Mouse (Mus musculus): Measurements from ENCODE around the gene Thbs2. TPM values are rescaled to one million over a fixed set of nuclear protein-coding genes. Genes with fewer than 3 reads are reported as not detected.

Gene Thbs2
- polyA plus RNA-seq, 2 experiments, result 0.63 to 0.65 TPM

DNA sequence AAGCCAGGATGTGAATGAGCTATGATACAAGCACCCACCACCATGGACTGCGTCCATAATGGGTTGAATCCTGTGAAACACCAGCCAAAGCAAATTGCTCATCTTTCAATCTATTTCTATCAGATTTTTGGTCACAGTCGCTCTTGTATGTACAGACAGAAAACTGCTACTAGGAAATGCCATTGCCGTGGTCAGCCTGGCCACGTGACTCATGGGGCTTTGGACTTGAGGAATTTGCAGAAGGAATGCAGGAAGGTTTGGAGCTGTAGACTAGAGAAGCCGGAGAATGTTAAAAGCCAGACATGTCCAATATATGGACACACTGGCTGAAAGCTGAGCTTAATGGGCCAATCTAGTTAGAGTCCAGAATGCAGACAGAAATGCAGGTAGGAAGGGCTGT is 36.6 kb upstream of the Thbs2 start:
- Histone ChIP-seq H3K4me1 (replicated peaks; ENCODE audit: control insufficient read depth in 2 of 2, insufficient read depth in 2 of 2, low read length in 1 of 2) (no peaks in the 10 kb centered on the region), H3K4me3 (ENCODE audit: insufficient read depth in 1 of 2, low read depth in 2 of 2, low read length in 2 of 2) (no peak overlapping the region), H3K9ac (replicated peaks) (no peak overlapping the region), H3K4me2 (ENCODE audit: low read depth) (no peak overlapping the region), H3K27ac (no peak overlapping the region), H3K27me3 (ENCODE audit: control insufficient read depth, insufficient read depth, low read length) (no peaks in the 10 kb centered on the region), H3K9me3 (ENCODE audit: control insufficient read depth, low read length) (no peaks in the 10 kb centered on the region), H3K36me3 (replicated peaks; ENCODE audit: control insufficient read depth, insufficient read depth, low read depth) (no peaks in the 10 kb centered on the region)
- TF ChIP-seq EP300 (IDR thresholded peaks at IDR 0.05; ENCODE audit: low read depth) (no peak), CTCF (IDR thresholded peaks at IDR 0.05; ENCODE audit: low read depth) (no peak)
- ATAC-seq (ENCODE audit: insufficient read depth), result no peak
- WGBS (ENCODE audit: insufficient replicate concordance), result 46% methylated on average over 5 of the region's 5 CpGs
- no peak for DNase-seq (ENCODE audit: low read depth in 3 of 3, low spot score in 3 of 3)

DNA sequence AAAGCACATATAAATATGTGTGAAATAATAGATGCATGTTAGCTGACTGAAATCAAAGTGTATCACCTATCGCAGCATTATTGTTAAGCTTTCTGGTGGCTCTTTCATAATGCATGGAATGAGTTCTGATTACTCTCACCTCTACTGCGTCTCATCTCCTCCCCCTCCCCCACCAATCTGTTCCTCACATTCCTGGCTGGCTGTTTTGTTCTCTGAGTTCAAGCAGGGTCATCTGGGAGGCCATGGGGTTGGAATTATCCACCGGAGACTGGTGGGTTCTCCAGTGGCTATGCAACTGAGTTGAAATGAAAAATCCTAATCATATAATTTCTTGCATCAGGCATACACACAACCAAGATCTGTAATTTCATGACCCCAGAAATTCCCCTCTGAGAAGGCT is 33.4 kb upstream of the Thbs2 start:
- no peaks in the 10 kb centered on the region for H3K9me3 ChIP-seq (ENCODE audit: control insufficient read depth, low read length)
- no peaks in the 10 kb centered on the region for H3K36me3 ChIP-seq (replicated peaks; ENCODE audit: control insufficient read depth, insufficient read depth, low read depth)
- DNase-seq (ENCODE audit: low read depth in 3 of 3, low spot score in 3 of 3), result no peak
- no peak overlapping the region for H3K9ac ChIP-seq (replicated peaks)
- ATAC-seq (ENCODE audit: insufficient read depth), result no peak
- 44% methylated on average over 3 of the region's 3 CpGs for WGBS (ENCODE audit: insufficient replicate concordance)
- TF ChIP-seq CTCF (IDR thresholded peaks at IDR 0.05; ENCODE audit: low read depth) (no peak), EP300 (IDR thresholded peaks at IDR 0.05; ENCODE audit: low read depth) (no peak)
- no peak overlapping the region for H3K27ac ChIP-seq
- no peaks in the 10 kb centered on the region for H3K4me1 ChIP-seq (replicated peaks; ENCODE audit: control insufficient read depth in 2 of 2, insufficient read depth in 2 of 2, low read length in 1 of 2)
- no peaks in the 10 kb centered on the region for H3K27me3 ChIP-seq (ENCODE audit: control insufficient read depth, insufficient read depth, low read length)
- H3K4me2 ChIP-seq (ENCODE audit: low read depth), result no peak overlapping the region
- H3K4me3 ChIP-seq (ENCODE audit: insufficient read depth in 1 of 2, low read depth in 2 of 2, low read length in 2 of 2), result no peak overlapping the region

DNA sequence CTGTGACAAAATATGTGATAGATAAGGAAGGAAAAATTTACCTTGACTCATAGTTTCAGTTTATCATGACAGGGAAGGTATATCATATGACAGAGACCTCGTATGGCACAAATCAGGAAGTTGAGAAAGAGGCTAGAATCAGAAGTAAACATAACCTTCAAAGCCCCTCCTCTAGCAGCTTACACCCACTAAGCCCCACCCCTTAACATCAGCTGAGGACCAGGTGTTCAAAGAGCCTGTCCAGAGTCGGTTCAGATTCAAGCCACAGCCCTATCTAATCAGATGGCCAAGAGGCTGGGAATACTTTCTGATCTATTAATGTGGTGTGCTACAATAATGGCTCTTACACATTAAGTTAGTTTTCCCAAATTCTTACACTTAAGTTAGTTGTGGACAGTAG is 30.8 kb upstream of the Thbs2 start:
- no peak overlapping the region for H3K4me3 ChIP-seq (ENCODE audit: insufficient read depth in 1 of 2, low read depth in 2 of 2, low read length in 2 of 2)
- ATAC-seq (ENCODE audit: insufficient read depth) (no peak), DNase-seq (ENCODE audit: low read depth in 3 of 3, low spot score in 3 of 3) (no peak)
- H3K9ac ChIP-seq (replicated peaks), result no peak overlapping the region
- no peaks in the 10 kb centered on the region for H3K36me3 ChIP-seq (replicated peaks; ENCODE audit: control insufficient read depth, insufficient read depth, low read depth)
- no peak overlapping the region for H3K4me2 ChIP-seq (ENCODE audit: low read depth)
- no peaks in the 10 kb centered on the region for H3K4me1 ChIP-seq (replicated peaks; ENCODE audit: control insufficient read depth in 2 of 2, insufficient read depth in 2 of 2, low read length in 1 of 2)
- no peak overlapping the region for H3K27ac ChIP-seq
- H3K27me3 ChIP-seq (ENCODE audit: control insufficient read depth, insufficient read depth, low read length), result no peaks in the 10 kb centered on the region
- TF ChIP-seq CTCF (IDR thresholded peaks at IDR 0.05; ENCODE audit: low read depth) (no peak), EP300 (IDR thresholded peaks at IDR 0.05; ENCODE audit: low read depth) (no peak)
- H3K9me3 ChIP-seq (ENCODE audit: control insufficient read depth, low read length), result no peaks in the 10 kb centered on the region
- WGBS (ENCODE audit: insufficient replicate concordance), result 12% methylated on average over 2 of the region's 2 CpGs

DNA sequence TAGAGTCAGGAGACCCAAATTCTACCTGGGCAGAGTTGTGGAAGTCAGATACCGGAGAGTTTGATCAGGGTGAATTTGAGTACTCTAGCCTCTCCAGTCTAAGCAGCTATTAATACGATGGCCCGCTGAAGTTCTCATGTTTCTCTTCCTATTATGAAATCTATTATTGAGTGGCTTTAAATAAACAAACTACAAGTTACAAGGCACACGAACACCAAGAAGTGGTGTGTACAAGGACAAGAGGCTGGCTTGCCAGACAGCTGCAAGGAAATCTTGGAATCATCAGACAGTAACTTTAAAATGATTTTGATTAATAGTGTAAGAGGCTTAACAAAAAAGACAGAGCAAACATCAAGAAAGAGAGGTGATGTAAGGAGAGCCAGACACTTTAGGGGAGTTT is 27.3 kb upstream of the Thbs2 start:
- H3K4me2 ChIP-seq (ENCODE audit: low read depth), result no peak overlapping the region
- H3K4me3 ChIP-seq (ENCODE audit: insufficient read depth in 1 of 2, low read depth in 2 of 2, low read length in 2 of 2), result no peak overlapping the region
- WGBS (ENCODE audit: insufficient replicate concordance), result 64% methylated on average over 4 of the region's 4 CpGs
- TF ChIP-seq EP300 (IDR thresholded peaks at IDR 0.05; ENCODE audit: low read depth) (no peak), CTCF (IDR thresholded peaks at IDR 0.05; ENCODE audit: low read depth) (no peak)
- H3K27me3 ChIP-seq (ENCODE audit: control insufficient read depth, insufficient read depth, low read length), result no peaks in the 10 kb centered on the region
- DNase-seq (ENCODE audit: low read depth in 3 of 3, low spot score in 3 of 3) (no peak), ATAC-seq (ENCODE audit: insufficient read depth) (no peak)
- no peak overlapping the region for H3K9ac ChIP-seq (replicated peaks)
- no peaks in the 10 kb centered on the region for H3K4me1 ChIP-seq (replicated peaks; ENCODE audit: control insufficient read depth in 2 of 2, insufficient read depth in 2 of 2, low read length in 1 of 2)
- H3K27ac ChIP-seq, result no peak overlapping the region
- no peaks in the 10 kb centered on the region for H3K36me3 ChIP-seq (replicated peaks; ENCODE audit: control insufficient read depth, insufficient read depth, low read depth)
- no peaks in the 10 kb centered on the region for H3K9me3 ChIP-seq (ENCODE audit: control insufficient read depth, low read length)

DNA sequence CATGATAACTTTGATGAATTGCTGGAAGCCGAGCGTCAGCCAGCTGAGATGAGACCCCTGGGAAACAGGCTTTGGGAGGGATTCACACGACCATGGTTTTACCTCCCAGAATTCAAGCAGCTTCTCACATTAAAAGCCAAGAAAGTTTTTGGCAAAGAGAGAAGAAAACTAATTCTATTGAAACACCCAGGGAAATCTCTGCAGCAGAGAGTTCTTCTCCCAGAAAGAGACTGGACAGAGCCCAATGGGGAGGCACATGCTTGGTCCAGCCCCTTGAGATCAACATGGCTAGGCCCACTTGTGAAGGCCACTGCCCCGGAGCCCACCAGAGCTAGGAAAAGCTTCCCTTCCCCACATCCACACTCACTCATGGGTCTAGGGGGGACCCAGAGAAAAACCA is 26.9 kb upstream of the Thbs2 start:
- ATAC-seq (ENCODE audit: insufficient read depth), result no peak
- Histone ChIP-seq H3K27me3 (ENCODE audit: control insufficient read depth, insufficient read depth, low read length) (no peaks in the 10 kb centered on the region), H3K4me3 (ENCODE audit: insufficient read depth in 1 of 2, low read depth in 2 of 2, low read length in 2 of 2) (no peak overlapping the region), H3K4me2 (ENCODE audit: low read depth) (no peak overlapping the region), H3K27ac (no peak overlapping the region), H3K4me1 (replicated peaks; ENCODE audit: control insufficient read depth in 2 of 2, insufficient read depth in 2 of 2, low read length in 1 of 2) (no peaks in the 10 kb centered on the region), H3K9ac (replicated peaks) (no peak overlapping the region), H3K9me3 (ENCODE audit: control insufficient read depth, low read length) (no peaks in the 10 kb centered on the region), H3K36me3 (replicated peaks; ENCODE audit: control insufficient read depth, insufficient read depth, low read depth) (no peaks in the 10 kb centered on the region)
- no peak for DNase-seq (ENCODE audit: low read depth in 3 of 3, low spot score in 3 of 3)
- WGBS (ENCODE audit: insufficient replicate concordance), result 57% methylated on average over 4 of the region's 4 CpGs
- TF ChIP-seq EP300 (IDR thresholded peaks at IDR 0.05; ENCODE audit: low read depth), result no peak
- TF ChIP-seq CTCF (IDR thresholded peaks at IDR 0.05; ENCODE audit: low read depth), result no peak
